Mouse (Mus musculus): Measurements from ENCODE around the gene Vegfa. TPM values are rescaled to one million over a fixed set of nuclear protein-coding genes. Genes with fewer than 3 reads are reported as not detected.

The Vegfa gene
- polyA plus RNA-seq, 1 experiment from 2014 or later, result 5.7 TPM

- H3K27ac ChIP-seq, result no peak overlapping the region
- ATAC-seq (ENCODE audit: insufficient read depth, low FRiP score, low read depth), result no peak
- H3K4me2 ChIP-seq, result no peak overlapping the region
- H3K9me3 ChIP-seq, result no peaks in the 10 kb centered on the region
- peaks cover 23% of the 10 kb centered on the region for H3K4me1 ChIP-seq
- 74% methylated on average over 3 of the region's 3 CpGs for WGBS
- no peaks in the 10 kb centered on the region for H3K27me3 ChIP-seq (replicated peaks)
- no peak overlapping the region for H3K4me3 ChIP-seq (replicated peaks)
- H3K9ac ChIP-seq, result no peak overlapping the region
- no peaks in the 10 kb centered on the region for H3K36me3 ChIP-seq
Observed at GRCm38 (mm10) chr17:46071531-46071930, 39.4 kb upstream of the Vegfa start.

- H3K9me3 ChIP-seq, result no peaks in the 10 kb centered on the region
- no peak overlapping the region for H3K9ac ChIP-seq
- H3K27me3 ChIP-seq (replicated peaks), result no peaks in the 10 kb centered on the region
- no peak for ATAC-seq (ENCODE audit: insufficient read depth, low FRiP score, low read depth)
- H3K4me2 ChIP-seq, result no peak overlapping the region
- H3K36me3 ChIP-seq, result no peaks in the 10 kb centered on the region
- no peak overlapping the region for H3K27ac ChIP-seq
- 65% methylated on average over 9 of the region's 9 CpGs for WGBS
- H3K4me3 ChIP-seq (replicated peaks), result no peak overlapping the region
- H3K4me1 ChIP-seq, result peaks cover 22% of the 10 kb centered on the region
Observed at GRCm38 (mm10) chr17:46070046-46070445, 37.9 kb upstream of the Vegfa start.

- WGBS, result 40% methylated on average over 6 of the region's 6 CpGs
- no peaks in the 10 kb centered on the region for H3K36me3 ChIP-seq
- H3K27ac ChIP-seq, result no peak overlapping the region; the same call in 1 of the 2 replicates
- no peak overlapping the region for H3K4me3 ChIP-seq (replicated peaks)
- no peaks in the 10 kb centered on the region for H3K27me3 ChIP-seq (replicated peaks)
- ATAC-seq (ENCODE audit: insufficient read depth, low FRiP score, low read depth), result no peak
- H3K4me2 ChIP-seq, result peak overlapping the region; percentile 22
- no peaks in the 10 kb centered on the region for H3K9me3 ChIP-seq
- H3K4me1 ChIP-seq, result peaks cover 11% of the 10 kb centered on the region
- no peak overlapping the region for H3K9ac ChIP-seq
Observed at GRCm38 (mm10) chr17:46063974-46064312, 31.8 kb upstream of the Vegfa start.

- no peaks in the 10 kb centered on the region for H3K9me3 ChIP-seq
- 17% methylated on average over 10 of the region's 10 CpGs for WGBS
- ATAC-seq (ENCODE audit: insufficient read depth, low FRiP score, low read depth), result peak; percentile 84
- peak overlapping the region; percentile 22 for H3K4me2 ChIP-seq
- peak overlapping the region; percentile 42 for H3K27ac ChIP-seq
- H3K9ac ChIP-seq, result no peak overlapping the region
- peaks cover 11% of the 10 kb centered on the region for H3K4me1 ChIP-seq
- H3K27me3 ChIP-seq (replicated peaks), result no peaks in the 10 kb centered on the region
- H3K4me3 ChIP-seq (replicated peaks), result no peak overlapping the region
- no peaks in the 10 kb centered on the region for H3K36me3 ChIP-seq
Observed at GRCm38 (mm10) chr17:46063283-46063973, 31.3 kb upstream of the Vegfa start.

GRCm38 (mm10) chr17:46060253-46060652 is 28.1 kb upstream of the Vegfa start:
- Histone ChIP-seq H3K4me2 (no peak overlapping the region), H3K4me3 (replicated peaks) (no peak overlapping the region), H3K9me3 (no peaks in the 10 kb centered on the region), H3K4me1 (peaks cover 11% of the 10 kb centered on the region), H3K27me3 (replicated peaks) (no peaks in the 10 kb centered on the region), H3K27ac (no peak overlapping the region), H3K9ac (no peak overlapping the region), H3K36me3 (no peaks in the 10 kb centered on the region)
- ATAC-seq (ENCODE audit: insufficient read depth, low FRiP score, low read depth), result no peak
- WGBS, result 54% methylated on average over 3 of the region's 3 CpGs

GRCm38 (mm10) chr17:46059226-46059825 is 27.2 kb upstream of the Vegfa start:
- 68% methylated on average over 15 of the region's 15 CpGs for WGBS

GRCm38 (mm10) chr17:46056288-46056687 is 24.1 kb upstream of the Vegfa start:
- Histone ChIP-seq H3K4me2 (no peak overlapping the region), H3K27ac (peak overlapping the region; percentile 6; the same call in 1 of the 2 replicates), H3K27me3 (replicated peaks) (no peaks in the 10 kb centered on the region), H3K36me3 (no peaks in the 10 kb centered on the region), H3K9ac (no peak overlapping the region), H3K9me3 (no peaks in the 10 kb centered on the region), H3K4me1 (peaks cover 8% of the 10 kb centered on the region; the same call in 1 of the 2 replicates), H3K4me3 (replicated peaks) (no peak overlapping the region)
- no peak for ATAC-seq (ENCODE audit: insufficient read depth, low FRiP score, low read depth)
- WGBS, result 59% methylated on average over 7 of the region's 7 CpGs

More at GRCm38 (mm10) chr17:46059226-46059825, 27.2 kb upstream of the Vegfa start:
- Histone ChIP-seq H3K4me1 (peaks cover 11% of the 10 kb centered on the region), H3K36me3 (no peaks in the 10 kb centered on the region), H3K27ac (no peak overlapping the region), H3K9ac (no peak overlapping the region), H3K9me3 (no peaks in the 10 kb centered on the region), H3K27me3 (replicated peaks) (no peaks in the 10 kb centered on the region), H3K4me3 (replicated peaks) (no peak overlapping the region), H3K4me2 (no peak overlapping the region)
- no peak for ATAC-seq (ENCODE audit: insufficient read depth, low FRiP score, low read depth)

GRCm38 (mm10) chr17:46055736-46056135 is 23.6 kb upstream of the Vegfa start:
- Histone ChIP-seq H3K27me3 (replicated peaks) (no peaks in the 10 kb centered on the region), H3K4me3 (replicated peaks) (no peak overlapping the region), H3K36me3 (no peaks in the 10 kb centered on the region), H3K27ac (0 out of 2 replicates have a peak overlapping the region, but pooled peaks have one; percentile 6), H3K9ac (no peak overlapping the region), H3K9me3 (no peaks in the 10 kb centered on the region), H3K4me2 (no peak overlapping the region), H3K4me1 (peaks cover 8% of the 10 kb centered on the region; the same call in 1 of the 2 replicates)
- ATAC-seq (ENCODE audit: insufficient read depth, low FRiP score, low read depth), result no peak
- WGBS, result 47% methylated on average over 7 of the region's 7 CpGs

- no peak for ATAC-seq (ENCODE audit: insufficient read depth, low FRiP score, low read depth)
- no peak overlapping the region for H3K9ac ChIP-seq
- H3K27ac ChIP-seq, result no peak overlapping the region
- H3K4me3 ChIP-seq (replicated peaks), result no peak overlapping the region
- 78% methylated on average over 7 of the region's 7 CpGs for WGBS
- H3K4me2 ChIP-seq, result no peak overlapping the region
- no peaks in the 10 kb centered on the region for H3K36me3 ChIP-seq
- H3K4me1 ChIP-seq, result peaks cover 12% of the 10 kb centered on the region; the same call in 1 of the 2 replicates
- H3K9me3 ChIP-seq, result no peaks in the 10 kb centered on the region
- no peaks in the 10 kb centered on the region for H3K27me3 ChIP-seq (replicated peaks)
Observed at GRCm38 (mm10) chr17:46053291-46053842, 21.2 kb upstream of the Vegfa start.

- Histone ChIP-seq H3K4me2 (no peak overlapping the region), H3K9me3 (no peaks in the 10 kb centered on the region), H3K36me3 (no peaks in the 10 kb centered on the region), H3K4me1 (peaks cover 12% of the 10 kb centered on the region; the same call in 1 of the 2 replicates), H3K9ac (no peak overlapping the region), H3K27ac (no peak overlapping the region), H3K27me3 (replicated peaks) (no peaks in the 10 kb centered on the region), H3K4me3 (replicated peaks) (no peak overlapping the region)
- WGBS, result 38% methylated on average over 3 of the region's 3 CpGs
- 0 out of 2 replicates have a peak, but pooled peaks have one; percentile 13 for ATAC-seq (ENCODE audit: insufficient read depth, low FRiP score, low read depth)
Observed at GRCm38 (mm10) chr17:46052146-46052545, 20.0 kb upstream of the Vegfa start.

GRCm38 (mm10) chr17:46051356-46051755 is 19.2 kb upstream of the Vegfa start:
- no peaks in the 10 kb centered on the region for H3K9me3 ChIP-seq
- H3K27me3 ChIP-seq (replicated peaks), result no peaks in the 10 kb centered on the region
- peaks cover 12% of the 10 kb centered on the region; the same call in 1 of the 2 replicates for H3K4me1 ChIP-seq
- H3K4me2 ChIP-seq, result no peak overlapping the region
- ATAC-seq (ENCODE audit: insufficient read depth, low FRiP score, low read depth), result no peak
- no peaks in the 10 kb centered on the region for H3K36me3 ChIP-seq
- H3K4me3 ChIP-seq (replicated peaks), result no peak overlapping the region
- 64% methylated on average over 5 of the region's 5 CpGs for WGBS
- no peak overlapping the region for H3K9ac ChIP-seq
- no peak overlapping the region for H3K27ac ChIP-seq

- Histone ChIP-seq H3K4me3 (replicated peaks) (no peak overlapping the region), H3K9ac (no peak overlapping the region), H3K27ac (peak overlapping the region; percentile 21; the same call in 1 of the 2 replicates), H3K9me3 (no peaks in the 10 kb centered on the region), H3K4me2 (no peak overlapping the region), H3K4me1 (peaks cover 12% of the 10 kb centered on the region; the same call in 1 of the 2 replicates), H3K36me3 (no peaks in the 10 kb centered on the region), H3K27me3 (replicated peaks) (no peaks in the 10 kb centered on the region)
- no peak; the same call in 1 of the 2 replicates for ATAC-seq (ENCODE audit: insufficient read depth, low FRiP score, low read depth)
- 22% methylated on average over 4 of the region's 4 CpGs for WGBS
Observed at GRCm38 (mm10) chr17:46049567-46049966, 17.4 kb upstream of the Vegfa start.
